Mouse (Mus musculus) liver, embryonic 14 days (tissue): ENCODE measurements around the gene Taf12. TPM values are rescaled to one million over a fixed set of nuclear protein-coding genes. Genes with fewer than 3 reads are reported as not detected.

ENCODE experiments used
- polyA plus RNA-seq: library from polyadenylated mRNA; depleted of rRNA; stranded (reverse); fragments of >200 nt; gene quantifications from 2 replicates; pipeline ENCODE4 v1.2.3, GENCODE M21; 2012; rRNA removed

Gene Taf12
- polyA plus RNA-seq: 22.7 and 29.7 TPM in 2 replicates

GRCm38 (mm10) chr4:132274156-132274862, at the start of gene Taf12:
TSS of gene Taf12 (plus strand) at chr4:132274375.

DNA sequence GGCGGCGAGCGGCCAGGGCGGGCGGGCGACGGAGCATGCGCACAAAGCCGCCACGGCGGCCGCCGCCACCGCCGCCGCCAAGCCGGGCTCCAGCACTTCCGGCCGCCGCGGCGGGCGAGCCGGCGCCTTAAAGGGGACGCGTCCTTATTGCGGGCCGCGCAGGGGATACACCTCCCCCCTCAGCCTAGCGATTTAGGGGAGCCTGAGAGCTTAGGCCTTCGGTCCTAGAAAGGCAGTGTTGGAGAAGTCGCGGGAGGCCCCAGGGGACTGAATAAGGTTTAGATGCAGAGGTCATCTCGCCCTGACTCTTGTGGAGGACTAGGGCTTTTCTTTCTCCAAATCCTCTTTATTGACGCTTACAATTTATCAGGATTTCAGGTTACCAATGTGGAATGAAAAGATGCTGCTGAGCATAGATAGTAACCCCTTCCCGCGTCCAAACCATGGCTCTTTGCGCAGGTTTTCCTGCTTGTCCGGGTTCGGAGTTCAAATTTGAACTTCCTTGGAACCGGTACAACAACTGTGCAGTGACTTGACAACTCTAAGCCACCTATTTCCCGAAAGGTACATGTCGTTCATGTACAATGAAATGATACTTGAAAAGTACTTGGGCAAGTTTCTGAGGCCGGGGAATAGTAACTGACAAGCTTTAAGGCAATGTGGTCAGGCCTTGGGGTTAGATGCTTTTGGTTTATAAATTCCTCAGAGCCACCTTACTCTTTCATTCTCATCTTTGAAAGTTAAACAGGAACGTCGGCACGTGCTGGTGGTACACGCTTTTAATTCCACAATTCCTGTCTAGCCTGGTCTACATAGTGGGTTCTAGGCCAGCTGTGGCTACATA, 12.4 kb upstream of the Taf12 start, which contains the start of gene Gmeb1:
Gene Gmeb1 (minus strand): TSS at position 89 of the 844 bp plus-strand sequence.

GRCm38 (mm10) chr4:132302939-132303479, 28.8 kb downstream of the Taf12 start, which contains the start of gene Rab42:
TSS of gene Rab42 (minus strand) at chr4:132303385.

GRCm38 (mm10) chr4:132329115-132329834, 55.1 kb downstream of the Taf12 start, which contains the start of gene Trnau1ap:
TSS of gene Trnau1ap (minus strand) at chr4:132329538.

Other genes starting within 250 kb of the Taf12 start
- gene Gm10300, start 199.7 kb upstream of the Taf12 start, polyA plus RNA-seq: 0.12 and 0.14 TPM in 2 replicates
- gene Epb41, start 199.1 kb upstream of the Taf12 start, polyA plus RNA-seq: 101 and 126 TPM in 2 replicates
- 0.02 TPM in 2 replicates for gene Oprd1, start 129.9 kb upstream of the Taf12 start, polyA plus RNA-seq
- gene Ythdf2, start 62.1 kb upstream of the Taf12 start, polyA plus RNA-seq: 7.6 and 9.7 TPM in 2 replicates
- 8.1 and 8.5 TPM in 2 replicates for gene Gmeb1, start 12.8 kb upstream of the Taf12 start, polyA plus RNA-seq
- 0.27 and 0.56 TPM in 2 replicates for gene Rab42, start 29.0 kb downstream of the Taf12 start, polyA plus RNA-seq
- gene Trnau1ap, start 55.2 kb downstream of the Taf12 start, polyA plus RNA-seq: 7.4 and 10.1 TPM in 2 replicates
- gene Rcc1, start 79.2 kb downstream of the Taf12 start, polyA plus RNA-seq: 20.5 and 26.5 TPM in 2 replicates
- 6.1 and 8.3 TPM in 2 replicates for gene Phactr4, start 148.1 kb downstream of the Taf12 start, polyA plus RNA-seq
- gene Med18, start 189.5 kb downstream of the Taf12 start, polyA plus RNA-seq: 4.7 and 5.2 TPM in 2 replicates
- 2.9 and 3.3 TPM in 2 replicates for gene Sesn2, start 236.1 kb downstream of the Taf12 start, polyA plus RNA-seq